Mouse (Mus musculus): ENCODE data around the gene Hoxb4. TPM values are rescaled to one million over a fixed set of nuclear protein-coding genes. Genes with fewer than 3 reads are reported as not detected.

Hoxb4 gene
- not detected for total RNA-seq (2021)
- long read RNA-seq, experiment 1: 0 reads
- long read RNA-seq, experiment 2: 0 reads

- DNase-seq (ENCODE audit: low spot score in 2 of 2): no peak
Observed at GRCm38 (mm10) chr11:96317608-96318367, at the start of gene Hoxb4. Gene Hoxb4 (plus strand): TSS chr11:96318267.

- no peak for DNase-seq (ENCODE audit: low spot score in 2 of 2)
Observed at GRCm38 (mm10) chr11:96269869-96270268, 48.2 kb upstream of the Hoxb4 start.

GRCm38 (mm10) chr11:96270996-96271540 is 47.0 kb upstream of the Hoxb4 start, which contains the start of gene Hoxb9:
Gene Hoxb9 (plus strand): TSS chr11:96271457.
- DNase-seq (ENCODE audit: low spot score in 2 of 2): no peak

- no peak for DNase-seq (ENCODE audit: low spot score in 2 of 2)
Observed at GRCm38 (mm10) chr11:96271541-96272011, 46.5 kb upstream of the Hoxb4 start.

DNA sequence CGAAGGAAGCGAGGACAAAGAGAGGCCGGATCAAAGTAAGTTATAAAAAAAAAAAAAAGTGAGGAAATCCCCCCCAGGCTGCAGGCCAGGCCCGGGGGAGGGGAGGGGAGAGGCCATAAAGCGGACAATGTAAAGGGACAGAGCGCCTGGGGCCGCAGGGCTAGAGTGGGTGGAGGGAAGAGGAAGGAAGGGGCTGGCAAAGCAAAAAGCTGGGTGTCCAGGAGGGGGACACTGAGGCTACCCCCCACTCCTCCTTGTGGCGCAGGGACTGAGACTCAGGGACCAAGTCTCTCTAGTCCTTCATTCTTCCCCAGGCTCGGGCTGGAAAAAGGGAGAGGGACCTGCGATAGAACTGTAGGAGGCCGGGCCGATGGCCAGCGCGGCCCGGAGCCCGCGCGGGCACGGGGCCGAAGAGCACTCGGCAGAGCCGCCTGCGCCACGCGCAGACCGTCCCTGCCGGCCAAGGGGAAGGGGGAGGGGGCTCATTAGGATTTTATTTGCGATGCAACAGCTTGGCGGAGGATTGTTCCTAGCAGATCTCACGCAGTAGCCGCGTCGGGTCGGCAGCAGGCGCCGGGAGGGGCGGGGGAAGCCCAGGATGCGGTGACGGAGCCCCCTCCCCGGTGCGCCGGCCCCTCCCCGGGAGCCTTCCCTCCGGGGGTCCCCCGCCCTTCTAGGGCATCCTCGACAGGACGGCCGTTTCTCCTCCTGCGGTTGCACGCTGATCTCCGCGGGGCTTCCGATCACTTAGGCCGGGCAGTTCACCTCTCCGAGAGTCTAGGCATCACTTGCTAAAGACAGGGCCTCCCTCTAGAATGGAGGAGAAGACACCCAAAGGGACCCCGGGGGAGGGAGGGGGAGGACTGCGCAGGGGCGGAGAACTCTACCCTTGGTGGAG is 45.8 kb upstream of the Hoxb4 start:
- no peak for DNase-seq (ENCODE audit: low spot score in 2 of 2)

DNA sequence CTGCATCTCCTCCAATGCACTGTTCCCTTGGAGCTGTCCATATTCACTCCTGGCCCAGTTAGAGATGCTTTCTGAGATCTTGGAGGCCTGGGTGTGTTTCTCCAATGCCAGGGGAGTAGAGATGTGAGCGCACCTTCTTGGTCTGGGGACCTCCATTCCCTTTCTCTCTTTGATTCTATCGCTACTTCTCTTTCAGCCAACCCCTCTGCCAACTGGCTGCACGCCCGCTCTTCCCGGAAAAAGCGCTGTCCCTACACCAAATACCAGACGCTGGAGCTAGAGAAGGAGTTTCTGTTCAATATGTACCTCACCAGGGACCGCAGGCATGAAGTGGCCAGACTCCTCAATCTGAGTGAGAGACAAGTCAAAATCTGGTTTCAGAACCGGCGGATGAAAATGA is 43.6 kb upstream of the Hoxb4 start:
- DNase-seq (ENCODE audit: low spot score in 2 of 2): no peak

GRCm38 (mm10) chr11:96275896-96276295 is 42.2 kb upstream of the Hoxb4 start:
- DNase-seq (ENCODE audit: low spot score in 2 of 2): no peak

GRCm38 (mm10) chr11:96277151-96278044 is 40.7 kb upstream of the Hoxb4 start:
- no peak for DNase-seq (ENCODE audit: low spot score in 2 of 2)

GRCm38 (mm10) chr11:96278324-96278723 is 39.7 kb upstream of the Hoxb4 start:
- no peak for DNase-seq (ENCODE audit: low spot score in 2 of 2)

- peak; percentile 90 for DNase-seq (ENCODE audit: low spot score in 2 of 2)
Observed at GRCm38 (mm10) chr11:96278773-96279172, 39.3 kb upstream of the Hoxb4 start.

DNA sequence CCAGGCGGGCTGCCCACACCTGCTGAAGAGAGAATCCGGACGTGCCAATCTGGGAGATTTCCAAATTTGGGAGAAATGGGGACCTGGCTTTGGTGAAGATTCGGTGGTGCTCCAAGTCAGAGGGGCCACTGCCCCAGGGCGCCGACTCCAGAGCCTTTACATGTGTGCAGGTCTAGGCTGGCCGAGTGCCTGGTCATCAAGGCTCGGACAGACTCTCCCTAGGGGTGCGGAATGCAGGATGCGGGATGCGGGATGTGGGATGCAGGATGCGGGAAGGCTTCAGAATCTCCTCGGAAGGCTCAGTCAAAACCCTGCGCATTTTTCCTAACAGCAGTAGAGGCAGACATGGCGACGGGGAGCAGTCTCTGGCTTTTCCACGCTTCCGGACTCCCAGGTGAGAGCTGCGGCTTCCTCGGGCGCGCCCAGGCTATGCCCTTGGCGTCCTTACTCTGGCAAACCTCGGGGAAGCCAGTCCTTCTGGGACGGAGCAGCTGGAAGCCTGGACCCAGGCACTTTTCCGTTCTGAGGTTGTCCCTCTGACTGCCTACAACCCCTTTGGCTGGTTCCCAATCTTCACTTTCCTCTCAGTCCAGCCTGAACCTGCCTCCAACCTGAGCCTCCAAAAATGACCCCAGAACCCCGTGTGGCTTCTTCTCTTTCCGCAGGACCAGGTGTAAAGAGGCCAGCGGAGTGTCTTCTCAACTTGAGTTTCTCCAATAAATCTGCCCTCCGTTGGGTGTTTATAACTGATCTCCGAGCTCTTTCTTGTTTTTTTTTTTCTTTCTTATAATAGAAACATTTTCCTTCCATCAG is 38.4 kb upstream of the Hoxb4 start:
- DNase-seq (ENCODE audit: low spot score in 2 of 2): no peak

DNA sequence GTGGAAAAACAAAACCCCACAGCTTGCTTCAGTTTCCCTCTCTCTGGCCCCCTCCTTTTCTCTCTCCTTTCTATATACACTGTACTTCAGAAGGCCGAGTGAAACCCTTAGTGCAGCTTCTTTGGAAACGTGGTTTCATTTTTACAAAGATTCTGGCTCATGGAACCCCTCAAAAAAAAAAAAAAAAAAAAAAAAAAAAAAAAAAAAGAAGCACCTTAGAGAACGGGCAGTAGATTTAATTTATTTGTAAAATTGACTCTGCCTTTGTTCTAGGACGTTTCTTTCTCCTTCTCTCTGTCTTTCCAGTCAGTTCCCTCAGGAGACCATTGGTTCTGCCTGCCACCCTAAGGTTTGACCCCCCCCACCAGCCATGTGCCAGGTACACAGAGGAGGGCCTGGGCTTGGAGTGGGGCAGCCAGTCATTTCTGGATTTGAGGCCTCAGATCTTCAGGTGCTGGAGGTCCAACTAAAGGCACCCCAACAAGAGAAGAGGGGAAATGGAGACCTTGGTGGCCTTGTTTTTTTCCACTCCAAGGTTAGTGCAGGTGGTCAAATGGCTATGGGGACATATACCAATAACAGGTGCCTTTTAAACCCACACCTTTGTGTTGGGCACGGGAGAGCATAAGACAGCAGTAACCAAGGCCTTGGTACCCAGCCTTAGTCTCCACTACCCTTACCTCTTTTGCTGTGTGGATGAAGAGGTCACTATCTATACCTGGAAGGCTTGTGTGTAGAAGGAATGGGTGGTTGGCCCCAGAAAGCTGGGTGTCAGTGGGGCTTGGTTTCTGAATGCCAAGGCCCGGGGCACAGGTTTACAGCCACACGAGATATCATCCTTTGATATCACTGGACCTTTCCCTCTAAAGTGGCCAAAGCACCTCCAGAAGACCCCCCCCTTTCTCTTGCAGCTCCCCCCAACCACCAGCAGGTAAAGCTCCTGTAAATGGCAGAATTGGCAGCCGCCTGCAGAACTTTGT is 37.4 kb upstream of the Hoxb4 start:
- no peak for DNase-seq (ENCODE audit: low spot score in 2 of 2)

GRCm38 (mm10) chr11:96281396-96281795 is 36.7 kb upstream of the Hoxb4 start:
- no peak for DNase-seq (ENCODE audit: low spot score in 2 of 2)

GRCm38 (mm10) chr11:96281855-96282570 is 36.1 kb upstream of the Hoxb4 start, which contains the start of gene Hoxb8:
Gene Hoxb8 (plus strand): TSS chr11:96281905.
- no peak for DNase-seq (ENCODE audit: low spot score in 2 of 2)

GRCm38 (mm10) chr11:96282795-96283430 is 35.2 kb upstream of the Hoxb4 start:
- DNase-seq (ENCODE audit: low spot score in 2 of 2): no peak

DNA sequence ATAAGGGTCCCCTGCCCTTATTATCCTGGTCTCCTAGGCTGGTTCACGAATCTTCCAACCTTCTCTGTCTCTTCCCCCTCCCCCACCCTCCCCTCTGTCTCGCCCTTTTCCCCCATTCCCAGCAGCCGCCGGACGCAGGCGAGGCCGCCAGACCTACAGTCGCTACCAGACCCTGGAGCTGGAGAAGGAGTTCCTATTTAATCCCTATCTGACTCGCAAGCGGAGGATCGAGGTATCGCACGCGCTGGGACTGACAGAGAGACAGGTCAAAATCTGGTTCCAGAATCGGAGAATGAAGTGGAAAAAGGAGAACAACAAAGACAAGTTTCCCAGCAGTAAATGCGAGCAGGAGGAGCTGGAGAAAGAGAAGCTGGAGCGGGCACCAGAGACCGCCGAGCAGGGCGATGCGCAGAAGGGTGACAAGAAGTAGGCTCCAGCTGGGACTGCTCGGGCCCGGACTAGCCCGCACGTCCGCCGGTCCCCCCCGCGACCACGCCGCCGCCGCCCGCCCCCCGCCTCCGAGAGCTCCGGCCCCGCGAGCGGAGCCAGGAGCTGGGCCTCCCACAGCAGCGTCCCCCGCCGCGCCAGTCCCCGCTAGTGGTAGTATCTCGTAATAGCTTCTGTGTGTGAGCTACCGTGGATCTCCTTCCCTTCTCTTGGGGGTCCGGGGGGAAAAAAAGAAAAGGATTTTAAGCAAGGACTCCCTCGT is 33.9 kb upstream of the Hoxb4 start:
- no peak for DNase-seq (ENCODE audit: low spot score in 2 of 2)

All from left cerebral cortex, adult 18-20 months (tissue).